Mouse (Mus musculus): ENCODE measurements around the gene Duoxa2. TPM values are rescaled to one million over a fixed set of nuclear protein-coding genes. Genes with fewer than 3 reads are reported as not detected.

Gene Duoxa2
- polyA plus RNA-seq, 1 experiment from 2014 or later = not detected

Other genes starting within 250 kb of the Duoxa2 start
- 8.3 and 8.8 TPM in 2 replicates for gene Spg11, start 180.5 kb upstream of the Duoxa2 start, polyA plus RNA-seq (2016; fragmentation: Nextera tagmentation; extraction: Ambion mirVana)
- gene B2m, start 151.2 kb upstream of the Duoxa2 start, polyA plus RNA-seq (2016; fragmentation: Nextera tagmentation; extraction: Ambion mirVana) = 246 and 247 TPM in 2 replicates
- gene Trim69, start 138.2 kb upstream of the Duoxa2 start, polyA plus RNA-seq (2016; fragmentation: Nextera tagmentation; extraction: Ambion mirVana) = 0.10 TPM in 1 of 2 replicates, not detected in the other
- not detected in 2 replicates for gene Patl2, start 112.7 kb upstream of the Duoxa2 start, polyA plus RNA-seq (2016; fragmentation: Nextera tagmentation; extraction: Ambion mirVana)
- gene Terb2, start 112.6 kb upstream of the Duoxa2 start, polyA plus RNA-seq (2016; fragmentation: Nextera tagmentation; extraction: Ambion mirVana) = not detected in 2 replicates
- gene Sord, start 64.2 kb upstream of the Duoxa2 start, polyA plus RNA-seq (2016; fragmentation: Nextera tagmentation; extraction: Ambion mirVana) = 55.2 and 55.5 TPM in 2 replicates
- 0.13 TPM in 2 replicates for gene Duox2, start 451 bp upstream of the Duoxa2 start, polyA plus RNA-seq (2016; fragmentation: Nextera tagmentation; extraction: Ambion mirVana)
- gene Duoxa1, start 14.8 kb downstream of the Duoxa2 start, polyA plus RNA-seq (2016; fragmentation: Nextera tagmentation; extraction: Ambion mirVana) = not detected in 2 replicates
- gene Duox1, start 16.8 kb downstream of the Duoxa2 start, polyA plus RNA-seq (2016; fragmentation: Nextera tagmentation; extraction: Ambion mirVana) = 0.04 and 0.05 TPM in 2 replicates
- 2.6 and 2.9 TPM in 2 replicates for gene Shf, start 70.3 kb downstream of the Duoxa2 start, polyA plus RNA-seq (2016; fragmentation: Nextera tagmentation; extraction: Ambion mirVana)
- gene Slc28a2, start 127.6 kb downstream of the Duoxa2 start, polyA plus RNA-seq (2016; fragmentation: Nextera tagmentation; extraction: Ambion mirVana) = 0.19 and 0.24 TPM in 2 replicates
- gene Gm14085, start 186.0 kb downstream of the Duoxa2 start, polyA plus RNA-seq (2016; fragmentation: Nextera tagmentation; extraction: Ambion mirVana) = not detected in 2 replicates